Mouse (Mus musculus): ENCODE data around the gene Pttg1ip. TPM values are rescaled to one million over a fixed set of nuclear protein-coding genes. Genes with fewer than 3 reads are reported as not detected.
A peak's percentile ranks its signal among the peaks of the same experiment; 100 is the strongest.

Gene Pttg1ip
- polyA plus RNA-seq, 1 experiment from 2014 or later = 71.1 TPM

GRCm38 (mm10) chr10:77634016-77634415, 52.5 kb downstream of the Pttg1ip start:
- 89% methylated on average over 6 of the region's 6 CpGs for WGBS
- Histone ChIP-seq H3K27me3 (replicated peaks) (no peaks in the 10 kb centered on the region), H3K4me2 (replicated peaks) (no peak overlapping the region), H3K36me3 (peaks cover 47% of the 10 kb centered on the region), H3K4me1 (peaks cover 7% of the 10 kb centered on the region; the same call in 1 of the 2 replicates), H3K9me3 (no peaks in the 10 kb centered on the region), H3K27ac (no peak overlapping the region), H3K9ac (no peak overlapping the region), H3K4me3 (no peak overlapping the region)
- ATAC-seq (ENCODE audit: low FRiP score, low read depth) = no peak

GRCm38 (mm10) chr10:77634452-77635231, 53.1 kb downstream of the Pttg1ip start:
- Histone ChIP-seq H3K36me3 (peaks cover 47% of the 10 kb centered on the region), H3K27me3 (replicated peaks) (no peaks in the 10 kb centered on the region), H3K4me1 (peaks cover 8% of the 10 kb centered on the region; the same call in 1 of the 2 replicates), H3K27ac (0 out of 2 replicates have a peak overlapping the region, but pooled peaks have one; percentile 27), H3K9me3 (no peaks in the 10 kb centered on the region), H3K4me2 (replicated peaks) (no peak overlapping the region), H3K4me3 (no peak overlapping the region), H3K9ac (no peak overlapping the region)
- 67% methylated on average over 13 of the region's 13 CpGs for WGBS
- peak; percentile 44; the same call in 1 of the 2 replicates for ATAC-seq (ENCODE audit: low FRiP score, low read depth)

- peaks cover 56% of the 10 kb centered on the region for H3K36me3 ChIP-seq
- no peak overlapping the region for H3K4me2 ChIP-seq (replicated peaks)
- H3K27me3 ChIP-seq (replicated peaks) = no peaks in the 10 kb centered on the region
- H3K4me3 ChIP-seq = no peak overlapping the region
- H3K4me1 ChIP-seq = peaks cover 8% of the 10 kb centered on the region; the same call in 1 of the 2 replicates
- WGBS = 93% methylated on average over 7 of the region's 7 CpGs
- no peak overlapping the region for H3K27ac ChIP-seq
- no peak for ATAC-seq (ENCODE audit: low FRiP score, low read depth)
- H3K9ac ChIP-seq = no peak overlapping the region
- no peaks in the 10 kb centered on the region for H3K9me3 ChIP-seq
Measured at GRCm38 (mm10) chr10:77636234-77636922, 54.9 kb downstream of the Pttg1ip start.

GRCm38 (mm10) chr10:77638956-77639355, 57.4 kb downstream of the Pttg1ip start:
- Histone ChIP-seq H3K4me1 (peaks cover 6% of the 10 kb centered on the region; the same call in 1 of the 2 replicates), H3K4me2 (replicated peaks) (no peak overlapping the region), H3K9ac (no peak overlapping the region), H3K27me3 (replicated peaks) (no peaks in the 10 kb centered on the region), H3K4me3 (no peak overlapping the region), H3K9me3 (no peaks in the 10 kb centered on the region), H3K27ac (no peak overlapping the region), H3K36me3 (peaks cover 58% of the 10 kb centered on the region)
- WGBS = 82% methylated on average over 6 of the region's 6 CpGs
- no peak for ATAC-seq (ENCODE audit: low FRiP score, low read depth)

- WGBS = 94% methylated on average over 7 of the region's 7 CpGs
- ATAC-seq (ENCODE audit: low FRiP score, low read depth) = no peak
Measured at GRCm38 (mm10) chr10:77643160-77643559, 61.6 kb downstream of the Pttg1ip start.

GRCm38 (mm10) chr10:77645571-77645970, 64.1 kb downstream of the Pttg1ip start:
- 93% methylated on average over 5 of the region's 5 CpGs for WGBS
- Histone ChIP-seq H3K4me2 (replicated peaks) (no peak overlapping the region), H3K27ac (no peak overlapping the region), H3K27me3 (replicated peaks) (no peaks in the 10 kb centered on the region), H3K36me3 (peaks cover 64% of the 10 kb centered on the region), H3K9me3 (no peaks in the 10 kb centered on the region), H3K9ac (no peak overlapping the region), H3K4me1 (no peaks in the 10 kb centered on the region), H3K4me3 (no peak overlapping the region)
- no peak for ATAC-seq (ENCODE audit: low FRiP score, low read depth)

More at GRCm38 (mm10) chr10:77643160-77643559, 61.6 kb downstream of the Pttg1ip start:
- Histone ChIP-seq H3K9ac (no peak overlapping the region), H3K4me1 (peaks cover 4% of the 10 kb centered on the region; the same call in 1 of the 2 replicates), H3K27ac (no peak overlapping the region), H3K27me3 (replicated peaks) (no peaks in the 10 kb centered on the region), H3K4me2 (replicated peaks) (no peak overlapping the region), H3K36me3 (peaks cover 74% of the 10 kb centered on the region), H3K4me3 (no peak overlapping the region), H3K9me3 (no peaks in the 10 kb centered on the region)

GRCm38 (mm10) chr10:77647461-77647860, 65.9 kb downstream of the Pttg1ip start:
- WGBS = 87% methylated on average over 1 of the region's 1 CpGs
- Histone ChIP-seq H3K9ac (no peak overlapping the region), H3K4me1 (no peaks in the 10 kb centered on the region), H3K4me3 (no peak overlapping the region), H3K27me3 (replicated peaks) (no peaks in the 10 kb centered on the region), H3K36me3 (peaks cover 49% of the 10 kb centered on the region), H3K4me2 (replicated peaks) (no peak overlapping the region), H3K27ac (no peak overlapping the region), H3K9me3 (no peaks in the 10 kb centered on the region)
- no peak for ATAC-seq (ENCODE audit: low FRiP score, low read depth)

GRCm38 (mm10) chr10:77647901-77648300, 66.4 kb downstream of the Pttg1ip start:
- no peaks in the 10 kb centered on the region for H3K27me3 ChIP-seq (replicated peaks)
- H3K9me3 ChIP-seq = no peaks in the 10 kb centered on the region
- H3K36me3 ChIP-seq = peaks cover 46% of the 10 kb centered on the region
- no peak overlapping the region for H3K9ac ChIP-seq
- no peak overlapping the region for H3K4me3 ChIP-seq
- no peak overlapping the region for H3K4me2 ChIP-seq (replicated peaks)
- H3K4me1 ChIP-seq = no peaks in the 10 kb centered on the region
- no peak for ATAC-seq (ENCODE audit: low FRiP score, low read depth)
- 85% methylated on average over 8 of the region's 8 CpGs for WGBS
- no peak overlapping the region for H3K27ac ChIP-seq

MicroRNA genes within 50 kb of the gene (microRNA counts, 519-probe panel; counts per million panel counts)
- microRNA mmu-miR-1930 = 342 counts per million, percentile 67 among the panel's probes with 10 or more counts

Small RNA genes lying within 50 kb of the gene (microRNA-seq; reads per million reads assigned to microRNA genes)
- gene Mir1930 = 22.1 reads per million, percentile 32 among the genes with 10 or more reads in this experiment

Other genes with a start within 250 kb of the Pttg1ip start
- 9.0 and 9.2 TPM in 2 replicates for gene Adarb1, start 163.4 kb upstream of the Pttg1ip start, polyA plus RNA-seq (2016; fragmentation: Nextera tagmentation; extraction: Ambion mirVana)
- 46.4 and 47.4 TPM in 2 replicates for gene Fam207a, start 65.9 kb upstream of the Pttg1ip start, polyA plus RNA-seq (2016; fragmentation: Nextera tagmentation; extraction: Ambion mirVana)
- gene Itgb2, start 51.5 kb upstream of the Pttg1ip start, polyA plus RNA-seq (2016; fragmentation: Nextera tagmentation; extraction: Ambion mirVana) = 1.3 and 1.4 TPM in 2 replicates
- 288 and 299 TPM in 2 replicates for gene Sumo3, start 24.4 kb downstream of the Pttg1ip start, polyA plus RNA-seq (2016; fragmentation: Nextera tagmentation; extraction: Ambion mirVana)
- gene Gm49325, start 24.5 kb downstream of the Pttg1ip start, polyA plus RNA-seq (2016; fragmentation: Nextera tagmentation; extraction: Ambion mirVana) = 7.6 and 11.0 TPM in 2 replicates
- 90.9 and 93.7 TPM in 2 replicates for gene Ube2g2, start 40.6 kb downstream of the Pttg1ip start, polyA plus RNA-seq (2016; fragmentation: Nextera tagmentation; extraction: Ambion mirVana)
- 0.98 and 1.2 TPM in 2 replicates for gene Tspear, start 104.8 kb downstream of the Pttg1ip start, polyA plus RNA-seq (2016; fragmentation: Nextera tagmentation; extraction: Ambion mirVana)
- gene Gm19402, start 109.0 kb downstream of the Pttg1ip start, polyA plus RNA-seq (2016; fragmentation: Nextera tagmentation; extraction: Ambion mirVana) = not detected in 2 replicates
- not detected in 2 replicates for gene Gm9508, start 115.5 kb downstream of the Pttg1ip start, polyA plus RNA-seq (2016; fragmentation: Nextera tagmentation; extraction: Ambion mirVana)
- gene Gm10272, start 124.9 kb downstream of the Pttg1ip start, polyA plus RNA-seq (2016; fragmentation: Nextera tagmentation; extraction: Ambion mirVana) = not detected in 2 replicates
- gene Gm10024, start 129.7 kb downstream of the Pttg1ip start, polyA plus RNA-seq (2016; fragmentation: Nextera tagmentation; extraction: Ambion mirVana) = not detected in 2 replicates
- gene Gm10142, start 134.1 kb downstream of the Pttg1ip start, polyA plus RNA-seq (2016; fragmentation: Nextera tagmentation; extraction: Ambion mirVana) = not detected in 2 replicates
- not detected in 2 replicates for gene Krtap12-1, start 138.9 kb downstream of the Pttg1ip start, polyA plus RNA-seq (2016; fragmentation: Nextera tagmentation; extraction: Ambion mirVana)
- gene Gm10100, start 144.8 kb downstream of the Pttg1ip start, polyA plus RNA-seq (2016; fragmentation: Nextera tagmentation; extraction: Ambion mirVana) = not detected in 2 replicates
- gene Gm18596, start 160.9 kb downstream of the Pttg1ip start, polyA plus RNA-seq (2016; fragmentation: Nextera tagmentation; extraction: Ambion mirVana) = not detected in 2 replicates
- not detected in 2 replicates for gene Gm9736, start 169.6 kb downstream of the Pttg1ip start, polyA plus RNA-seq (2016; fragmentation: Nextera tagmentation; extraction: Ambion mirVana)
- not detected in 2 replicates for gene Gm3233, start 178.0 kb downstream of the Pttg1ip start, polyA plus RNA-seq (2016; fragmentation: Nextera tagmentation; extraction: Ambion mirVana)
- not detected in 2 replicates for gene Gm3238, start 189.6 kb downstream of the Pttg1ip start, polyA plus RNA-seq (2016; fragmentation: Nextera tagmentation; extraction: Ambion mirVana)
- not detected in 2 replicates for gene Gm7138, start 195.2 kb downstream of the Pttg1ip start, polyA plus RNA-seq (2016; fragmentation: Nextera tagmentation; extraction: Ambion mirVana)
- not detected in 2 replicates for gene Gm3250, start 200.8 kb downstream of the Pttg1ip start, polyA plus RNA-seq (2016; fragmentation: Nextera tagmentation; extraction: Ambion mirVana)
- not detected in 2 replicates for gene Gm7137, start 206.5 kb downstream of the Pttg1ip start, polyA plus RNA-seq (2016; fragmentation: Nextera tagmentation; extraction: Ambion mirVana)
- not detected in 2 replicates for gene Gm9639, start 213.4 kb downstream of the Pttg1ip start, polyA plus RNA-seq (2016; fragmentation: Nextera tagmentation; extraction: Ambion mirVana)
- not detected in 2 replicates for gene Gm19668, start 217.4 kb downstream of the Pttg1ip start, polyA plus RNA-seq (2016; fragmentation: Nextera tagmentation; extraction: Ambion mirVana)
- gene Gm9507, start 230.1 kb downstream of the Pttg1ip start, polyA plus RNA-seq (2016; fragmentation: Nextera tagmentation; extraction: Ambion mirVana) = not detected in 2 replicates
- not detected in 2 replicates for gene Gm2696, start 233.0 kb downstream of the Pttg1ip start, polyA plus RNA-seq (2016; fragmentation: Nextera tagmentation; extraction: Ambion mirVana)
- not detected in 2 replicates for gene Krtap10-4, start 245.4 kb downstream of the Pttg1ip start, polyA plus RNA-seq (2016; fragmentation: Nextera tagmentation; extraction: Ambion mirVana)